Mouse (Mus musculus) MEL (cell line): ENCODE results near the gene Neurl2. TPM values are rescaled to one million over a fixed set of nuclear protein-coding genes. Genes with fewer than 3 reads are reported as not detected.

Experiments
- DNase-seq: peaks from one replicate; pipeline ENCODE4 v3.0.0; 2011; ENCODE audit warnings: low read depth, low spot score
- H3K27ac ChIP-seq: 2 replicates; pipeline ENCODE4 v1.5.1; 2012; ENCODE audit warnings: low read depth, mild to moderate bottlenecking, control low read depth, low read length, moderate library complexity; ENCODE audit not compliant: control insufficient read depth
- H3K27me3 ChIP-seq, 2 experiments: fragments of 150-350 bp in 1 of 2; sonication (generic) in 1 of 2; 2 replicates each; pipeline ENCODE4 v1.6.1; 2012; ENCODE audit warnings: low read length in 2 of 2, mild to moderate bottlenecking in 2 of 2, improper control_type of control experiment in 1 of 2, moderate library complexity in 1 of 2; ENCODE audit not compliant: insufficient read depth in 2 of 2, control insufficient read depth in 1 of 2
- H3K36me3 ChIP-seq, 2 experiments: 2 replicates each; pipeline ENCODE4 v1.6.1; 2012 to 2014; ENCODE audit warnings: low read length in 2 of 2, improper control_type of control experiment in 1 of 2, inconsistent platforms in 1 of 2, mild to moderate bottlenecking in 1 of 2; ENCODE audit not compliant: insufficient read depth in 2 of 2, control insufficient read depth in 1 of 2
- H3K4me1 ChIP-seq, 2 experiments: fragments of 150-350 bp in 1 of 2; sonication (generic) in 1 of 2; 2 replicates each; pipeline ENCODE4 v1.6.1; 2012; ENCODE audit warnings: low read length in 2 of 2, improper control_type of control experiment in 1 of 2, mild to moderate bottlenecking in 1 of 2; ENCODE audit not compliant: insufficient read depth in 2 of 2, control insufficient read depth in 1 of 2
- H3K4me3 ChIP-seq, 2 experiments: fragments of 150-350 bp in 1 of 2; sonication (generic) in 1 of 2; 2 replicates each; pipeline ENCODE4 v1.5.1; 2012; ENCODE audit warnings: low read depth in 2 of 2, low read length in 2 of 2, mild to moderate bottlenecking in 2 of 2, moderate library complexity in 2 of 2, control low read depth in 1 of 2, improper control_type of control experiment in 1 of 2; ENCODE audit not compliant: control insufficient read depth in 1 of 2, insufficient read depth in 1 of 2
- H3K79me2 ChIP-seq: 2 replicates; pipeline ENCODE4 v1.6.1; 2012; ENCODE audit warnings: mild to moderate bottlenecking, low read length, moderate library complexity; ENCODE audit not compliant: control insufficient read depth, poor library complexity, insufficient read depth
- H3K9ac ChIP-seq: 2 replicates; pipeline ENCODE4 v1.6.1; 2012; ENCODE audit warnings: low read depth, mild to moderate bottlenecking, control low read depth, low read length, moderate library complexity; ENCODE audit not compliant: control insufficient read depth, poor library complexity, severe bottlenecking
- H3K9me3 ChIP-seq: fragments of 150-350 bp; sonication (generic); replicated peaks from 2 replicates; pipeline ENCODE4 v1.6.1; 2012; ENCODE audit warnings: mild to moderate bottlenecking, low read length, improper control_type of control experiment, moderate library complexity; ENCODE audit not compliant: insufficient read depth
- CTCF ChIP-seq, 3 experiments: IDR thresholded peaks in 2 of 3; conservative IDR thresholded peaks in 1 of 3; 2 replicates each; pipeline ENCODE4 v1.5.1; 2011 to 2012; ENCODE audit warnings: low read length in 3 of 3, low read depth in 2 of 3, mild to moderate bottlenecking in 2 of 3, improper control_type of control experiment in 1 of 3, inconsistent platforms in 1 of 3, mixed read lengths in 1 of 3, moderate library complexity in 1 of 3; ENCODE audit not compliant: control insufficient read depth in 1 of 3, insufficient read depth in 1 of 3, poor library complexity in 1 of 3, severe bottlenecking in 1 of 3
- E2F4 ChIP-seq: IDR thresholded peaks from 2 replicates; pipeline ENCODE4 v1.6.1; 2011; ENCODE audit warnings: low read depth, low read length, improper control_type of control experiment, borderline replicate concordance
- ELF1 ChIP-seq: IDR thresholded peaks from 2 replicates; pipeline ENCODE4 v1.6.1; 2014; ENCODE audit warnings: low read depth, mild to moderate bottlenecking, inconsistent platforms, low read length, improper control_type of control experiment, moderate library complexity
- EP300 ChIP-seq, 2 experiments: IDR thresholded peaks; 2 replicates each; pipeline ENCODE4 v1.6.1; 2011; ENCODE audit warnings: improper control_type of control experiment in 2 of 2, low read length in 2 of 2, low read depth in 1 of 2, mild to moderate bottlenecking in 1 of 2
- GABPA ChIP-seq: IDR thresholded peaks from 2 replicates; pipeline ENCODE4 v1.6.1; 2012; ENCODE audit warnings: low read depth, mild to moderate bottlenecking, inconsistent platforms, low read length, improper control_type of control experiment, moderate library complexity
- GATA1 ChIP-seq: IDR thresholded peaks from 2 replicates; pipeline ENCODE4 v1.6.1; 2011; ENCODE audit warnings: low read depth, low read length, improper control_type of control experiment
- HCFC1 ChIP-seq: IDR thresholded peaks from 2 replicates; pipeline ENCODE4 v1.6.1; 2012; ENCODE audit warnings: low read depth, mild to moderate bottlenecking, inconsistent platforms, low read length, improper control_type of control experiment, moderate library complexity
- JUND ChIP-seq: IDR thresholded peaks from 2 replicates; pipeline ENCODE4 v1.6.1; 2011; ENCODE audit warnings: low read depth, mild to moderate bottlenecking, improper control_type of control experiment, low read length
- MAFK ChIP-seq: IDR thresholded peaks from 2 replicates; pipeline ENCODE4 v1.6.1; 2011; ENCODE audit warnings: low read depth, mild to moderate bottlenecking, low read length, improper control_type of control experiment, borderline replicate concordance
- MEF2A ChIP-seq: IDR thresholded peaks from 2 replicates; pipeline ENCODE4 v1.6.1; 2014; ENCODE audit warnings: low read depth, mild to moderate bottlenecking, inconsistent platforms, low read length, improper control_type of control experiment; ENCODE audit not compliant: poor library complexity, insufficient replicate concordance, severe bottlenecking; ENCODE audit errors: extremely low read depth
- MYC ChIP-seq: IDR thresholded peaks from 2 replicates; pipeline ENCODE4 v1.6.1; 2011; ENCODE audit warnings: low read depth, mild to moderate bottlenecking, low read length, improper control_type of control experiment, moderate library complexity
- NELFE ChIP-seq: IDR thresholded peaks from 2 replicates; pipeline ENCODE4 v1.6.1; 2011; ENCODE audit warnings: low read depth, low read length, improper control_type of control experiment
- NRF1 ChIP-seq: IDR thresholded peaks from 2 replicates; pipeline ENCODE4 v1.6.1; 2014; ENCODE audit warnings: low read depth, mild to moderate bottlenecking, inconsistent platforms, low read length, improper control_type of control experiment, moderate library complexity; ENCODE audit not compliant: poor library complexity, insufficient read depth, severe bottlenecking
- POLR2A ChIP-seq, 2 experiments: IDR thresholded peaks; 2 replicates each; pipeline ENCODE4 v1.6.1; 2011 to 2012; ENCODE audit warnings: low read length in 2 of 2, mild to moderate bottlenecking in 2 of 2, control low read depth in 1 of 2, improper control_type of control experiment in 1 of 2, low read depth in 1 of 2, moderate library complexity in 1 of 2; ENCODE audit not compliant: control insufficient read depth in 1 of 2, insufficient read depth in 1 of 2, poor library complexity in 1 of 2
- RAD21 ChIP-seq: IDR thresholded peaks from 2 replicates; pipeline ENCODE4 v1.6.1; 2011; ENCODE audit warnings: mild to moderate bottlenecking, low read depth, low read length, improper control_type of control experiment
- RCOR1 ChIP-seq: IDR thresholded peaks from 2 replicates; pipeline ENCODE4 v1.6.1; 2012; ENCODE audit warnings: low read depth, mild to moderate bottlenecking, inconsistent platforms, low read length, improper control_type of control experiment
- SIN3A ChIP-seq: IDR thresholded peaks from 2 replicates; pipeline ENCODE4 v1.6.1; 2012; ENCODE audit warnings: low read length, improper control_type of control experiment, inconsistent platforms
- TBP ChIP-seq: IDR thresholded peaks from 2 replicates; pipeline ENCODE4 v1.8.0; 2011; ENCODE audit warnings: low read depth, low read length, improper control_type of control experiment
- TCF12 ChIP-seq: IDR thresholded peaks from 2 replicates; pipeline ENCODE4 v1.6.1; 2014; ENCODE audit warnings: low read depth, mild to moderate bottlenecking, inconsistent platforms, low read length, improper control_type of control experiment, moderate library complexity
- ZC3H11A ChIP-seq: IDR thresholded peaks from 2 replicates; pipeline ENCODE4 v1.6.1; 2012; ENCODE audit warnings: low read depth, mild to moderate bottlenecking, inconsistent platforms, low read length, improper control_type of control experiment
- ZKSCAN1 ChIP-seq: IDR thresholded peaks from 2 replicates; pipeline ENCODE4 v1.6.1; 2012; ENCODE audit warnings: low read depth, mild to moderate bottlenecking, inconsistent platforms, low read length, improper control_type of control experiment, moderate library complexity
- polyA plus RNA-seq, 2 experiments: library from polyadenylated mRNA; stranded (reverse) in 1 of 2; unstranded in 1 of 2; fragments of >175 nt in 1 of 2; fragments of >200 nt in 1 of 2; gene quantifications; 2 replicates each; pipeline versions ENCODE4 v1.2.1 to v1.2.4; 2012; ENCODE audit warnings: low replicate concordance in 2 of 2, low read depth in 1 of 2; ENCODE audit not compliant: insufficient read length in 2 of 2, insufficient read depth in 1 of 2, missing spikeins in 1 of 2
- total RNA-seq: library from RNA; depleted of rRNA; stranded (reverse); fragments of 300-350 nt; gene quantifications from 2 replicates; pipeline ENCODE4 v1.2.3, GENCODE M21; 2012

Gene Neurl2
- total and polyA plus RNA-seq, 3 experiments: 1.6 to 2.6 TPM; not detected in 1

DNA sequence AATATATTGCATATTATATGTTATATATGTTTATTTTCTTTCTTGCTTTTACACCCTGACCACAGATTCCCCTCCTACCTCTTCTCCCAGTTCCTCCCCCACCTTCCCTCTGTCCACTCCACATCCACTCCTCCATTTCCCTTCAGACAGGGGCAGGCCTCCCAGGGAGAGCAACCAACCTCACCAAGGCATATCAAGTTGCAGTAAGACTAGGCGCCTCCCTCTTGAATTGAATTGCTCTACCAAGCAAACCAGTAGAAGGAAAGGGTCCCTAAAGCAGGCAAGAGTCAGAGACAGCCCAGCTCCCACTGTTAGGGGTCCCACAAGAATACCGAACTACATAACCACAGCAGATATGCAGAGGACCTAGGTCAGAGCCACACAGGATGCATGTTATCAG is 25.9 kb upstream of the Neurl2 start:
- no peaks in the 10 kb centered on the region; the same call in 1 of the 2 replicates for H3K79me2 ChIP-seq
- peak overlapping the region; percentile 35 for H3K27ac ChIP-seq
- peaks cover 0 to 17% of the 10 kb centered on the region in 2 experiments; a peak in 2 of 4 replicates for H3K36me3 ChIP-seq
- DNase-seq: peak; percentile 61
- H3K27me3 ChIP-seq: no peaks in the 10 kb centered on the region
- TF ChIP-seq MYC (no peak), EP300 (IDR thresholded peaks at IDR 0.05; ENCODE audit: low read depth in 1 of 2, low read length in 2 of 2) (0 out of 4 replicates have a peak, but pooled peaks of 1 of the 2 experiments have one; percentile 4)
- H3K9me3 ChIP-seq: no peaks in the 10 kb centered on the region
- peaks cover 11 to 29% of the 10 kb centered on the region in 2 experiments for H3K4me1 ChIP-seq
- H3K4me3 ChIP-seq: peak overlapping the region; percentile 12 to 39; a peak in 3 of 4 replicates
- peak overlapping the region; percentile 13; the same call in 1 of the 2 replicates for H3K9ac ChIP-seq

DNA sequence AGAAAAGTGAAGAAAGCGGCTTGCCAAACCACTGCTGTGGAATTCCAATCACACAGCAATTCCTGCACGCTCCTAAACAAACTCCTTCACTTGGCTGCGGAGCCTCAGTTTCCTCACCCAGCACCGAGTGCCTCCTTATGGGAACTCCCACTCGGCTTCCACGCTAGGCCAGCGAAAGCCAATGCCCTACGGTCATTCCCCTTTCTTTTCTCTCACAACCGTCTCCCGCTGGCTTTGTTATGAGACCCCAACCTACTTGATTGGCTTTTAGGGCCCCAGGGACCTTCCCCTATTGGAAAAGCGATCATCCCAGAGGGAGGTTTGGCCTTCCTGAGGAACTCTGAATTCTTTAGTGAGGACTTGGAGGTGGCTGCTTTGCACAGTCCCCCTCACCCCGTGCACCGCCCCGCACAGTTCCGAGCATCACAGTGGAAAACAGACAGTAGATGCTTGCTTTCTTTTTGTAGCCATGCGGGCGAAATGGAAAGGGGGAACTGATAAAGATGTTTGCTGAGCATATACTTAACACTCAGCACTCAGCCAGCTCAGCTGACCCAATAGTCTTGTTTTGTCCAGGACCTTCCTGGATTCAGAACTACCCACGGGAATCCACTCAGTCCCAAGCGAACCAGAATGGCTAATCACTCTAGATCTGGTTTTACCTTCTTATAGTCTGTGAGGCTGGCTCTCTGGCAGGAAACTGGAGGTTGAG is 24.7 kb upstream of the Neurl2 start:
- TF ChIP-seq POLR2A (IDR thresholded peaks at IDR 0.05; ENCODE audit: control insufficient read depth in 1 of 2, insufficient read depth in 1 of 2, low read depth in 1 of 2, low read length in 2 of 2, poor library complexity in 1 of 2) (peak in 1 of 2 experiments; percentile 10; a peak in 1 of 4 replicates), TBP (no peak)
- H3K27me3 ChIP-seq: no peaks in the 10 kb centered on the region
- peak overlapping the region; percentile 69 to 71 for H3K4me3 ChIP-seq
- DNase-seq: peak; percentile 47
- peak overlapping the region; percentile 28; the same call in 1 of the 2 replicates for H3K27ac ChIP-seq
- peaks cover 10 to 26% of the 10 kb centered on the region in 2 experiments for H3K4me1 ChIP-seq
- H3K9ac ChIP-seq: peak overlapping the region; percentile 67
- H3K36me3 ChIP-seq: peaks cover 0 to 16% of the 10 kb centered on the region in 2 experiments; a peak in 2 of 4 replicates
- no peaks in the 10 kb centered on the region; the same call in 1 of the 2 replicates for H3K79me2 ChIP-seq
- no peaks in the 10 kb centered on the region for H3K9me3 ChIP-seq

DNA sequence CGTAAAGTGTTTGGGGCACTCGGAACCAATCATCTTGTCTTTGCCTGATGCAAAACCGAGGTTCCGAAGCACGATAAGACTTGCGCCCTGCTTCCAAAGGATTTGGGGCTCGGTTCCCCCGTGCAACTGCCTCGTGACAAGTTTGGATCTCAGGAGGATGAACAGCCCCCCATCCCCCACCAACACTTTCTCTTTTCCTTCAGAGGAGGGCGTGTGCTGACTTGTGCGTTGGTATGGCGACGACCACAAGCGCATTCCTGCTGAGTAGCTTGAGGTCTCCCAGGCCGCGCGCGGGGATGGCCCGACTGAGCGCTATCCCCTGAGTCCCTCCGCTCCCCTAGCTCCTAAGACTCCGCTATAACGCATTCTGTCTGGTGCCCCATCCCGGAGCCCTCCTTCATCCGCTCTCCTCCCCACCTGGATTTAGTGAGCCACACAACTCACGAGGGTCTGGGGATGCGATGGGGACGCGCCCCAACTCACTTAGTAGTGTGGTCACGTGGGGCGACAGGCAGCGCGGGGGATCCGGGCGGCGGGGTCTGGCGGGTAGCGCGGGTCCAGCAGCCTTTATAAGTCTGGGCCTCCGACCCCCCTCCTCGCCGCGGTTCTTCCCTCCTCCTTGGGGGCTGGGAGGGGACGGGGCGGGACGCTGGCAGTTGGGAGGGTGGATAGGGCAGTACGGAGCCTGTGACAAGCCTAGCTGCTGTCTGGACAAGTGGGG is 24.0 kb upstream of the Neurl2 start, which contains the start of gene Pltp:
Pltp (minus strand) TSS at position 611 of the 721 bp plus-strand sequence.
- Histone ChIP-seq H3K27ac (peak within 1 kb of the TSS; percentile 28; the same call in 1 of the 2 replicates), H3K79me2 (no peaks in the 10 kb centered on the region; the same call in 1 of the 2 replicates), H3K4me1 (peaks cover 7 to 23% of the 10 kb centered on the region in 2 experiments), H3K36me3 (peaks cover 0 to 15% of the 10 kb centered on the region in 2 experiments; a peak in 2 of 4 replicates), H3K9ac (peak within 1 kb of the TSS; percentile 67), H3K9me3 (no peaks in the 10 kb centered on the region), H3K4me3 (peak within 1 kb of the TSS; percentile 69 to 71), H3K27me3 (no peaks in the 10 kb centered on the region)
- peak; percentile 83 for DNase-seq
- TF ChIP-seq NELFE: 0 out of 2 replicates have a peak, but pooled peaks have one; percentile 33
- TF ChIP-seq GABPA: no peak
- no peak for TF ChIP-seq ZC3H11A
- no peak for TF ChIP-seq RCOR1
- TF ChIP-seq TCF12: no peak
- no peak for TF ChIP-seq ZKSCAN1
- TF ChIP-seq RAD21: no peak
- TF ChIP-seq MEF2A: no peak
- no peak for TF ChIP-seq CTCF (IDR thresholded peaks at IDR 0.05 in 2 of 3, conservative IDR thresholded peaks at IDR 0.05 in 1 of 3; ENCODE audit: control insufficient read depth in 1 of 3, insufficient read depth in 1 of 3, low read depth in 2 of 3, low read length in 3 of 3, poor library complexity in 1 of 3, severe bottlenecking in 1 of 3)
- TF ChIP-seq TBP: no peak
- no peak for TF ChIP-seq JUND
- TF ChIP-seq HCFC1: no peak; the same call in 1 of the 2 replicates
- no peak for TF ChIP-seq MAFK
- TF ChIP-seq GATA1: no peak
- peak; percentile 22; the same call in 1 of the 2 replicates for TF ChIP-seq NRF1
- no peak for TF ChIP-seq E2F4
- TF ChIP-seq POLR2A (IDR thresholded peaks at IDR 0.05; ENCODE audit: control insufficient read depth in 1 of 2, insufficient read depth in 1 of 2, low read depth in 1 of 2, low read length in 2 of 2, poor library complexity in 1 of 2): peak in 1 of 2 experiments; percentile 21; a peak in 2 of 4 replicates
- TF ChIP-seq SIN3A: peak; percentile 61
- 0 out of 2 replicates have a peak, but pooled peaks have one; percentile 18 for TF ChIP-seq ELF1
